Mouse (Mus musculus) lung, postnatal 4 days (tissue): ENCODE measurements around the gene Cltb.

Experiments used
- DNase-seq, 2 experiments: peaks; one replicate each; pipeline ENCODE4 v3.0.0; 2021

The Cltb gene

GRCm38 (mm10) chr13:54593617-54594016, 17.5 kb downstream of the Cltb start:
- DNase-seq: peak in 1 of 2 experiments; percentile 29

- DNase-seq: no peak
Measured at GRCm38 (mm10) chr13:54591776-54592356, 19.3 kb downstream of the Cltb start.

DNA sequence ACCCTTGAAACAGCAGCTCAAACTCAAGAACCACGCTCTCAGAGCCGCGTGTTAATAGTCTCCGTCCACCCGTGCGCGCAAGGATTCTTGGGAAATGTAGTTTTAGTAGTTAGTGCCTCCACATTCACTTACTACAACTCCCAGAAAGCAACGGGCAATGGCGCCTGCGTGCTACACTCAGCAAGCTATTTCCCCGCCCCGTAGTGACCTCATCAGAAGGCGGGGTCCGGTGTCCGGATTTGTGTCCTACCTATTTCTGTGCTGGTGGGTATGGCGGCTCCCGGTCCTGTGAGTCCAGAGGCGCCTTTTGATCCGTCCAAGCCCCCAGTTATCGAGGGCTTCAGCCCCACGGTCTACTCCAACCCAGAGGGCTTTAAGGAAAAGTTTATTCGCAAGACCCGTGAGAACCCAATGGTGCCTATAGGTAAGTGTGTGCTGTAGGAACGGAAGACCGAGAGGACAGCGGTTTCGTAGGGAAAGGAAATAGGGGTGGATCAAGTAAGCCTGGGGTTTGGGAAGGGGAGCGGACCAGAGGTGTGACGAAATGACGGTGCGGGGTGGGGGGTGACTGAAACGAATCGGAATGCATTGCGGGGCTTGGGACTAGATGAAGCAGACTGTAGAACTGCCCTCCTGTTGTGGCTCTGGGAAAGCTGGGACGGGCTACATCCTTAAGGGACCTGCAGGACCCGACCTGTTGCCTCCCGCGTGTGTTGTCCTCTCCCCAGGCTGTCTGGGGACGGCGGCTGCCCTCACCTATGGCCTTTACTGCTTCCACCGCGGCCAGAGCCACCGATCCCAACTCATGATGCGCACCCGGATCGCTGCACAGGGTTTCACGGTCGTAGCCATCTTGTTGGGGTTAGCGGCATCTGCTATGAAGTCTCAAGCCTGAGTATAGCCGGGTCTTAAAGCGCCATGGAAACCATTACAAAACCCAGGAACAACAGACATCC, 20.9 kb downstream of the Cltb start, which contains the start of the genes Nop16 and Higd2a:
Nop16 (minus strand) TSS at position 95 of the 956 bp plus-strand sequence.
Higd2a (plus strand) TSS at position 212 of the 956 bp plus-strand sequence.
- DNase-seq: peak; percentile 96 to 97

DNA sequence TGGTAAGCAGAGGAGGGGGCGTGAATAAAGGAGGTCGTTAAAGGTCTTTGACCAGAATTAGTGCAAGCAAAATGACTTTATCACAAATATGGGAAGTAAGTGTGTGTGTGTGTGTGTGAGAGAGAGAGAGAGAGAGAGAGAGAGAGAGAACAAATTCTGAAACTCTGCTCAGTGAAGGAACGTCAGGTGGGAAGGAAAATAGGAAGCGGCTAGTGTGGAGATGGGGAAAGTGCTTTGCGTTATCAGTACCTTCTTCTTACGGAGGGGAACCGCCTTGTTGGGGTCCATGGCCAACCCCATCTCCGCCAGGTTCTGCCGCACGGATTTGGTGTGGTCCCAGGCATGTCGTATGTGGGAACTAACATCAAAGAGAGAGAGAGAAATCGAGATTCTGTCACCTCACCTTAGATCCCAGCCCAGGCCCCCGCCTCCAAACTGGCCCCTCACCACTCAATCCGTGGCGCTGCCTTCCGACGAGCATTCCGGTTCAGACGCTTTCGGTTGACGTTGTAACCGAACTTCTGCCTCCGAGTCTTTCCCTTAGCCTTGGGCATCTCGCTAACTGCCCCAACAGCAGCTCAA, 21.6 kb downstream of the Cltb start:
- DNase-seq: no peak

DNA sequence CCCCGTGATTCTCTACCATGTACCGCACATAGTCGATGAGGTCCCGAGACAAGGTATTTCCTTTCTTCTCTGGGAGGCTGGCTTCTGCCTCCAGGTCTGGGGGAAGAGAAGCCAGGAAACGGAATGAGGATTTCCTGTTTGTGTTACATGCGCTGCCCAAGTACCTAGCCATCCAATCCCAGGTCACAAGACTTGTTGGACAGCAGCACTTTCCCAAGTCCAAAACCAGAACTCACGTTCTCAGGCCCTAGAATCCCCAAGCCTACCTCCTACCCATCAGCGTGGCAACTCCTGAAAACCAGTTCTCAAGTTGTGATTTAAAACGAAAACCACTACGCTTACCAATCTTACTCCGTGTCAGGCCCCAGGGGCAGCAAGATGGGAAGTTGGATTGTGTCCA, 25.3 kb downstream of the Cltb start:
- DNase-seq: no peak

DNA sequence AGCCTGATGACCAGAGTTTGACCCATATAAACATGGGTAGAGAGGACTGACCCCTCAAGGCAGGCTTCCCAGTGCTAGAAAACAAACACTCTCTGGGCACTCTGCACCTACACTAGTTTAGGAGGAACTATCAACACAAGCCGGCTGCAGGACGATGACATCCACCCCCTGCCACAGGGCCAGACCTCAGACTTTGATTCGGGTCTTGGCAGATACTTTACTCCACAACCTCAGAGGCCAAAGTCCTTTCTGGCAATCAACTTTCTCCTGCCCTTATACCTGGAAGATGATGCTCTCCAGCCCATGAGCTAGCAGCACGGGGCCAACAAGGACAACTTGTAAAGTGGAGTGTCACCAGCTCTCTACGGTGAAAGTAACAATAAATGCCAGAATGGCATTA, 28.3 kb downstream of the Cltb start:
- no peak for DNase-seq

- DNase-seq: no peak
Measured at GRCm38 (mm10) chr13:54582126-54582525, 29.0 kb downstream of the Cltb start.

DNA sequence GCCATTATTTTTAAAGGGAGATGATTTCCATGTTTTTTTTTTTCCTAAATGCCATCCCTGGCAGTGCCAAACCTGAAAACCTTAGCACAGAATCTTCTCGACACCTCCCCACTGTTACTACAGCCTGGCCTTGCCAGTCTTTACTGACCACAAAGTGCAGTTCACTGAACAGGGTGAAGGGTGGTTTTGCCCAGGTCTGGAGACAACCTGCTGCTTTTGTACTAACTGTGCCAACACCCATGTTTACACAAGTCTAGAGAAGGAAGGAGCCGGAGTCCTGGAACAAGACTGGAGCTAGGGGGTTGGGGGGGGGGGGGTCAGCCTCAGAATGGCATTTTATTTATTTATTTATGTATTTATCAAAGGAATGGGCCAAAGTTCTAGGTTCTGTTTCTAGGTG, 29.8 kb downstream of the Cltb start:
- no peak for DNase-seq

DNA sequence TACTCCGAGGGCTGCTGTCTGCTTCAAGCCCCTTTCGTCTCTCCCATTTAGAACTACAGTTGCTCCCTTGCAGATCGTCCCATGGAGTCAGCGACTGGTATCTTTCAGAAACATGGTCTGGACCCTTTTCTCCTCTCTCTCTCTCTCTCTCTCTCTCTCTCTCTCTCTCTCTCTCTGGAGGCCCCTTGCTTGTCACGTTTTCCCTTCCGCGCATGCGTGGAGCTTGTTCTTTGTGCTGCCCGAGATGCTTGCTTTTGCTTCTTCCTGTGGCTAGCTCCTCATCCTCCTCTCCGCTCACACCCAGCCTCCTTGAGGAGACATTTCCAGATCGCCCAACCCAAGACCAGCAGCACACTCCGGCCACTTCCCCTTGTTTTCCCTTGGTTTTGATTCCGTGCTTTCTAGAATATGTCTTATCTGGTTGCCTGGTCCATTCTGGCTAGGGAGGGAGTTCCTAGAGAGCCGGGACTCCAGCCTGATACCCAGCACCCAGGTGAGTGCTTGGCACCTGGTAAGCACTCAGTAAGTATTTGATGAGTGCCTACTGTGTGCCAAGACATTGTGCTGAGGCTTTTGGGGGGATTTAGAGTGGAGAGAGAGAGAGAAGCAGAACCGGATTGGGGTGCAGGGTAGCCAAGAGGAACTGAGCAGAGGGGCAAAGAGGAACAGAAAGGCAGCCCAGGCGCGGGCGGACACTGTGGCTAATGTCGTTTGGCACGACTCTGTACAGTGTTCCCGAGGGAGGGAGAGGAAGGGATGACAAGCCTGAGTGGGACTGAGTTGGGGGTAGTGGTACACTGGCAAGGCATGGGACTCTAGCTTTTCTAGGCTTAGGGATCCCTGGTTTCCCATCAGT, 33.3 kb downstream of the Cltb start:
- DNase-seq: peak; percentile 33 to 38

GRCm38 (mm10) chr13:54575489-54575888, 35.7 kb downstream of the Cltb start:
- DNase-seq: no peak

GRCm38 (mm10) chr13:54574854-54575481, 36.2 kb downstream of the Cltb start, which contains the start of gene Arl10:
Gene Arl10, plus strand, starts transcription at chr13:54575015.
- peak; percentile 85 to 88 for DNase-seq

DNA sequence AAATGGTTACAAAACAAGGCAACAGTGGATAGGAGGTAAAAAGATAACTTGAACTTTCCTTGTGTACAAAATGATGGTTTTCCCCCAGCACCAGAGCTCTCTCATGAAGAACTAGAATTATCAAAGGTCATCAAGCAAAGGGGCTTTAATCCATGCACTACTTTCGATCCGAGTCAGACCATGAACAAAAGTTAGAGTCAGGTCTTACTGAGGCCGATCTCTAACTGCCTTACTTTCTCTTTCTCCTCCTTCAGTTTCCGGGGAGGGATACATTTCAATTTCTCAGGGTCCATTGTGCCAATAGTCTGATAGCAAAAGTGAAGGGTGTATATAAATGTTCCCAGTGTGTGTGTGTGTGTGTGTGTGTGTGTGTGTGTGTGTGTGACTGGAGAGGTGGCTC, 38.5 kb downstream of the Cltb start:
- DNase-seq: no peak

DNA sequence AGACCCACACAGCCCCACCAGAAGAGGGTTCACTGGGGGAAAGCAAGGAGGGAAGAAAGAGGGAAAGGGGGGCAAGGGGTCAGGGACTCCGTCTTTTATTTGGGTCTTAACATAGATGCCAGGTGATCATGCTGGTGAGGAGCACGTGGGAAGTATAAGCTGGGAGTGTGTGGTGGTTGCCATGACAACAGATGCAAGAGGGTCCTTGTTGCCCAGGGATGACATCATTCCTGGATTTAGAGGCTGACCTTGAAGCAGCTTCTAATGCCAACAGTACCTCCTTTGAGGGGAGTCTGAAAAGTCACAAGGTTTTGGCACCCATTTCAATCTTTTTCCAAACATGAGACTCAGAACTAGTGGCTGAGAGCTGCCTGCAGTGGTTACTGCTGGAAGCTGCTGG, 39.5 kb downstream of the Cltb start:
- no peak for DNase-seq

DNA sequence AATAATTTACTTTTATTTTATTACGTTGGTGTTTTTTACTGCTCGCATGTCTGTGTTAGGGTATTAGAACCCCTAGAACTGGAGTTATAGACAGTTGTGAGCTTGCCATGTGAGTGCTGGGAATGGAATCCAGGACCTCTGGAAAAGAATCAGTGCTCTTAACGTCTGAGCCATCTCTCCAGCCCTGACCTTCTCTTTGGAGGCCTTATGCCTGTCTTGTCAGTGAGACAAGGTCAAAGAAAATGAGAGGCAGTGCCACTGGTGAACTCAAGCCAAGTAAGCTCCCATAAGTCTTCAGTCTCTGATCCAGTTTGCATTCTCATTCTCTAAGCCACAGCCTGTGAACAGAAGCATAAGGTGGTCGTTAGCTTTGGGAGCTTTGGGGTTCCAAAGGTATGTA, 40.4 kb downstream of the Cltb start:
- DNase-seq: no peak

- no peak for DNase-seq
Measured at GRCm38 (mm10) chr13:54569282-54569681, 41.9 kb downstream of the Cltb start.

DNA sequence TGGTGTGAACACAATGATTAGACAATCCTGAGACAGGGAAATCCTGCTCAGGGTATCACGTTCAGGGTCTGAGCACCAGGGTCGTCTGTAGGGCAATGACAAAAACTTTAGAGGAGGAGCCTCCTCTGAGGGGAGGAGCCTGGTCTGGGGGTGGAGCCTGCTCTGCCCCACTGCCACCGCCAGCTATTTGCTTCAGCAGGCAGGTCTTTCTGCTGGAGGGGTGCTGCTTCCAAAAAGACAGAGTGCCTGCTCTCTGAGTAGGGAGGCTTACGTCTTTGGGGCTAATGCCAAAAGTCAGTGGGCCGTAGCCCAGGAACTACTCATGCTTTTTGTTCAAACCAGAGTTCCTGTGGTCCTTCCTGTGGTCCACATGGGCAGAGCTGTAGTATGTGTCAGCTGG, 42.8 kb downstream of the Cltb start:
- DNase-seq: no peak

DNA sequence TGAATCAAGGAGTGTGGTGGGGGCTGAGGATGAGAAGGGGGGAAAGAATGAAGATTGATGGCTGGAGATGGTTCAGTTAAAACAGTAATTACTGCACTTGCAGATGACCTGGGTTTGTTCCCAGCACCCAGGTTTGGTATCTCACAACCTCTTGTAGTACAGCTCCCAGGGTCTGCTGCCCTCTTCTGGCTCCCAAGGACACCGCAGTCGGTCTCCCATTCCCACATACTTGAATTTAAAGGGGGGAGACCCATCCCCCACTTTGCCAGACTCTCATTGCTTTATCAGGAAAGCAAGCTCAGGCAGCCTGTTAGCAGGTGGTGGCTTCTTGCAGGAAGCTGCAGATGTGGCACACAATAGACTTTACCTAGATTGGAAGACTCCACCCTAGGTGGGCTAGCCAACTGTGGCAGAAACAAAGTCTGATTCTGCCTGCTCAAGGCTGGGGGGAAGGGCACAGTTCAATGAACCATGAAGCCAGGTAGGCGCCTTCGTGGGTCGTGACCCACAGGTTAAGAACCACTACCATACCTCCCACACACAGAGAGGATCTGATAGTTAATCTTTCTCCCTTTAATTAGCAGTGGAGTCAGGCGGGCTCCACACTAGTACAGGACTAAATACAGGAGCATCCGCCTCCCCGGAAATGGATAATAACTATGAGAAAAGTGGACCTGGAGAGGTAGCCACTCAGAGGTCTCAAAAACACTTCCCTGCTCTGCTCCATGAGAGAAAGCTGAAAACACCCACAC, 45.4 kb downstream of the Cltb start:
- peak; percentile 58 to 60 for DNase-seq

GRCm38 (mm10) chr13:54565201-54565581, 46.0 kb downstream of the Cltb start, which contains the start of gene 4833439L19Rik:
Gene 4833439L19Rik, minus strand, starts transcription at chr13:54565435.
- peak; percentile 94 to 96 for DNase-seq

DNA sequence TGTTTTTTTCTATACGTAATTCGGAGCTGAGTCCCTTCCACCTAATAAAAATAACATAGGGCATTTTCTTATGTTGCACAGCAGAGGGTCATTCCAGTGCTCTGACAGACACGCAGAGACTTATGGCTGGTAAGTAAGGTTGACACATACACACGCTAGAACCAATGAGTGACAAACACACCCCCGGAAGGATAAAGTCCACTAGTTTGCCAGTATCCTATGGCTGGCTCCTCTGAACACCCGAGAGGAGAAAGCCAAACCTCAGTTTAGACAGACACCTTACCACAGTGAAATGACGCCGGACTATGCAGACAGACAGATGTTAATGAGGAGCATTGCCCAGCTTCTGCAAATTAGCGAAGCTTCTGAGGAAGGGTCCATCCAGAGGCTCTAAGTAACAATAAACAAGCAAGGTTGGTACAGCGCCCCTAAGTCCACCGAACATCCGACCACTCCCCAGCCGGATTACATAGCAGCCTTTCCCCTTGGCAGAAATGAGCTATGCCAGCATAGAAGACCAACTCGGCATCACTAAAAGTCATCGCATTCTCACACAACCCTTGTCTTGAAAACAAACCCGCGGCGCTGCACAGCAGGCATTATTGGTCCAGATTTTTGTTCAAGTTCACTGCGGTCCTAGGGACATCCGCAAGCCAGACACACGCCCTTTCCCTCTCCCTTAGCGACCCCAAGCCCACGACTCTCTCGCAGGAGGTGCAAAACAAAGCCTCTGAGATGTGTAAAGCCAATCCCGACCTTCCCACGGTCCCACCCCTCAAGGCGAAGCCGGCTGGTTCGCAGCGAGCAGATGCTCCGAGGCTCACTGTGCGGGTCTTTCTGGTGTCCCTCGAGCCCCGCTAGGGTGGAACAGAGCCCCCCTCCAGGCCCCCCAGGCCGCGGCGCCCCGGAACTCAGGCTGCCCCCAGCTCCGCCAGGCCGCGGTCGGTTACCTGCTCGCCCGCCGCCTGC, 46.6 kb downstream of the Cltb start:
- DNase-seq: no peak

DNA sequence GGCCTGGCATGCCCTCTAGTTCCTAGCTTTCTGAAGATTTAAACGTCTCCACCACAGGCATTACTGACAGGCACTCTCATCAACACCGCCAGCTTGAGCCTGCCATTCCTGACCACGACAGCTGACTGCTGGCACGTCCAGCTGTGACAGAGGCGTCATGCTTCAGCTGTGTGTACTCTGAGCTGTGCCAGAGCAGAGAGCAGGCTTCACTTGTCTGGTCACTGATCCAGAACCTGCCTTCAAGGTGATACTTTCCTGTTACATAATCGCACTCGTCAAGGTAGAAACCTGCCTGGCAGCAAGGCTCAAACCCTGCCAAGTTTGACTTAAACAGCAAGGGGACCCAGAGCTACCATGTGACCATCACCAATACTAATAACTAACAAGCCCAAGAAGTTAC, 48.6 kb downstream of the Cltb start:
- peak in 1 of 2 experiments; percentile 29 for DNase-seq
